Mouse (Mus musculus) olfactory bulb, adult 2 months (tissue): ENCODE results near the gene Galnt9. TPM values are rescaled to one million over a fixed set of nuclear protein-coding genes. Genes with fewer than 3 reads are reported as not detected.
A peak's percentile ranks its signal among the peaks of the same experiment; 100 is the strongest.

ENCODE experiments used
- H3K27ac ChIP-seq: fragments of 200-500 bp; 2 replicates; pipeline ENCODE4 v1.5.1; 2012; ENCODE audit warnings: low read depth, low read length; ENCODE audit not compliant: insufficient read depth
- H3K4me1 ChIP-seq: fragments of 200-500 bp; 2 replicates; pipeline ENCODE4 v1.6.1; 2012; ENCODE audit warnings: low read length; ENCODE audit not compliant: control insufficient read depth, insufficient read depth
- H3K4me3 ChIP-seq: fragments of 200-500 bp; 2 replicates; pipeline ENCODE4 v1.5.1; 2012; ENCODE audit warnings: mild to moderate bottlenecking, low read depth, low read length, moderate library complexity; ENCODE audit not compliant: insufficient read depth
- CTCF ChIP-seq: fragments of 200-500 bp; IDR thresholded peaks from 2 replicates; pipeline ENCODE4 v1.5.1; 2012; ENCODE audit warnings: low read depth, mild to moderate bottlenecking, low read length, moderate library complexity; ENCODE audit not compliant: insufficient read depth
- POLR2A ChIP-seq: fragments of 200-500 bp; IDR thresholded peaks from 2 replicates; pipeline ENCODE4 v1.6.1; 2012; ENCODE audit warnings: mild to moderate bottlenecking, low read depth, low read length, moderate library complexity; ENCODE audit not compliant: insufficient read depth
- WGBS: fragments of 180-500 bp; shearing (Covaris S2); methylation state at CpG from one replicate; pipeline ENCODE4 v1.1.7; 2018; 5-methylcytosine and 5-hydroxymethylcytosine counted together
- polyA plus RNA-seq: library from polyadenylated mRNA; stranded (reverse); fragments of >200 nt; gene quantifications from 2 replicates; pipeline ENCODE4 v1.2.4, GENCODE M21; 2012; ENCODE audit warnings: low replicate concordance; ENCODE audit not compliant: missing spikeins, insufficient read depth, insufficient read length

Galnt9 gene
- polyA plus RNA-seq, 1 experiment, result not detected

GRCm38 (mm10) chr5:110628156-110628555, 84.0 kb downstream of the Galnt9 start:
- H3K4me1 ChIP-seq, result no peaks in the 10 kb centered on the region
- no peak overlapping the region for H3K27ac ChIP-seq
- no peak overlapping the region for H3K4me3 ChIP-seq
- WGBS, result 22% methylated on average over 19 of the region's 19 CpGs
- TF ChIP-seq CTCF (no peak), POLR2A (no peak)

DNA sequence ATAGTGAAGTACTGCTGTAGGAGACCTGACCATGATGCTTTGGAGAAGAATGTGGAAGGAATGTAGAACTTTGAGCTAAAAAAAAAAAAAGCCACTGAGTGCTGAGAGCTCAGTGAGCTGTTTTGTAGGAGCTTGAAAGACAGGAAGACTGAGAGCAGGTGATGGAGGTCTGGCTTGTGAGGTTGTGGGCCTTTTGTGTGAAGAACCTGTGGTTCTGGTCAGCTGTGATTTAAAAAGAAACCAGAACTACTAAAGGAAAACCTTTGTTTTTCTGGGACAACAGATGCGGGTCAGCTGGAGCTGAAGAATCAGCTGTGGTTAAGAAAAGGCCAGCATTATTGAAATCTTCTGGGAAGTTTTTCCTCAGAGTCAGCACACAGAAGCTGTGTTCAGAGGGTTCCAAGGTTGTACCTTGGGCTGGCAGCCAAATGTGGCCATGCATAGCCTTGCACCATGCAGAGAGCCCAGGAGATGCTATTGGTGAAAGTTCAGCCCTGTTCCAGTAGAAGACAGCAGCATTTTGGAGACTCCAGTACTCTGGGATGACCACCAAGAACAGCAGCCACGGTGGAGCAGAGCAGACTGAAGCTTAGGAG, 85.5 kb downstream of the Galnt9 start:
- Histone ChIP-seq H3K27ac (no peak overlapping the region), H3K4me1 (no peaks in the 10 kb centered on the region), H3K4me3 (no peak overlapping the region)
- no peak for TF ChIP-seq CTCF
- 73% methylated on average over 2 of the region's 2 CpGs for WGBS

DNA sequence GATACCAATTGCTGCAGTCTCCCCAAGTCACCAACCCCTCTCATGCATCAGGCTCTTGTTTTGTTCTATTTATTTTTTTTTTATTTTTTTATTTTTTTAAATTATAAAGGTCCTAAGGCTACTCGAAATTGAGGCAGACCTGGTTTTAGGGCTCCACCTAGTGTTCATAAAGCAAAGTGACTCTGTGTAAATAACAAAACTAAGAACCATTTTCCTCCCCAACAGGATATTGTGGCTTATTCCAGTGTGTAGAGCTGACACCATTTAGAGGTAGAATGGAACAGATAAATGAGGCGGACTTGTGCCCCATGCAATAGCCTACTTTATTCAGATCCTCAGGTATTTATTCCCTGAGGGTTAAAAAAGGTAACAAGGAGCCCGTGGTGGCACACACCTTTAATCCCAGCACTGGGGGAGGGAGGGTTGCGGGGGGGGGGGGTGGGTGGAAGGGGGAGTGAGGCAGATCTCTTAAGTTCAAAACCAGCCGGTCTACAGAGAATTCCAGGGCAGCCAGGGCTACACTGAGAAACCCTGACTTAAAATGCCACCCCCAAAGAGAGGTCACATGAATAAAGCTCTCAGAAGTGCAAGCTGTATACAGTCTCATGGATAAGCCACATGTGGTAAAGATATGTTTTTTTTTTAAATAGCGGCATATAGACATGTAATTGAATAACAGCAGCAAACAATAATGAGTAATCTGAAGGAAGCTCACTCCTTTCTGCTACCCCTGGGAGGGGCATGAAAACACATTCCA, 92.0 kb downstream of the Galnt9 start:
- no peak overlapping the region for H3K4me3 ChIP-seq
- TF ChIP-seq POLR2A (no peak), CTCF (no peak)
- H3K4me1 ChIP-seq, result peaks cover 3% of the 10 kb centered on the region
- WGBS, result 40% methylated on average over 6 of the region's 6 CpGs
- no peak overlapping the region for H3K27ac ChIP-seq

GRCm38 (mm10) chr5:110638306-110639074, 94.3 kb downstream of the Galnt9 start:
- Histone ChIP-seq H3K4me3 (no peak overlapping the region), H3K4me1 (peaks cover 3% of the 10 kb centered on the region), H3K27ac (no peak overlapping the region)
- TF ChIP-seq POLR2A (no peak), CTCF (no peak)
- WGBS, result 82% methylated on average over 7 of the region's 7 CpGs

GRCm38 (mm10) chr5:110639459-110639858, 95.3 kb downstream of the Galnt9 start:
- WGBS, result 22% methylated on average over 12 of the region's 12 CpGs
- Histone ChIP-seq H3K4me1 (peaks cover 3% of the 10 kb centered on the region), H3K27ac (no peak overlapping the region), H3K4me3 (no peak overlapping the region)
- TF ChIP-seq CTCF, result peak; percentile 36; the same call in 1 of the 2 replicates
- no peak for TF ChIP-seq POLR2A

DNA sequence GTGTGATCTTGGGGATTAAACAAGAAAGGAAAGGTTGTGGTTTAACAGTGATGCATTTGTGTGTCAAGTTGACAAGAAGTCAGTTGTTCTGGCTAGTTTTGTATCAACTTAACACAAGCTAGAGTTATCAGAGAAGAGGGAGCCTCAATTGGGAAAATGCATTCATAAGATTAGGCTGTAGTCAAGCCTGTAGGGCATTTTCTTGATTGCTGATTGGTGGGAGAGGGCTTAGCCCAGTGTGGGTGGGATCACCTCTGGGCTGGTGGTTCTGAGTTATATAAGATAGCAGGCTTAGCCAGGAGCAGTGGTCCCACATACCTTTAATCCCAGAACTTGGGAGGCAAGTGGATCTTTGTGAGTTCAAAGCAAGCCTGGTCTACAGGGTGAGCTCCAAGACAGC, 102.2 kb downstream of the Galnt9 start:
- Histone ChIP-seq H3K4me1 (no peaks in the 10 kb centered on the region), H3K4me3 (no peak overlapping the region), H3K27ac (no peak overlapping the region)
- TF ChIP-seq POLR2A (no peak), CTCF (no peak)

DNA sequence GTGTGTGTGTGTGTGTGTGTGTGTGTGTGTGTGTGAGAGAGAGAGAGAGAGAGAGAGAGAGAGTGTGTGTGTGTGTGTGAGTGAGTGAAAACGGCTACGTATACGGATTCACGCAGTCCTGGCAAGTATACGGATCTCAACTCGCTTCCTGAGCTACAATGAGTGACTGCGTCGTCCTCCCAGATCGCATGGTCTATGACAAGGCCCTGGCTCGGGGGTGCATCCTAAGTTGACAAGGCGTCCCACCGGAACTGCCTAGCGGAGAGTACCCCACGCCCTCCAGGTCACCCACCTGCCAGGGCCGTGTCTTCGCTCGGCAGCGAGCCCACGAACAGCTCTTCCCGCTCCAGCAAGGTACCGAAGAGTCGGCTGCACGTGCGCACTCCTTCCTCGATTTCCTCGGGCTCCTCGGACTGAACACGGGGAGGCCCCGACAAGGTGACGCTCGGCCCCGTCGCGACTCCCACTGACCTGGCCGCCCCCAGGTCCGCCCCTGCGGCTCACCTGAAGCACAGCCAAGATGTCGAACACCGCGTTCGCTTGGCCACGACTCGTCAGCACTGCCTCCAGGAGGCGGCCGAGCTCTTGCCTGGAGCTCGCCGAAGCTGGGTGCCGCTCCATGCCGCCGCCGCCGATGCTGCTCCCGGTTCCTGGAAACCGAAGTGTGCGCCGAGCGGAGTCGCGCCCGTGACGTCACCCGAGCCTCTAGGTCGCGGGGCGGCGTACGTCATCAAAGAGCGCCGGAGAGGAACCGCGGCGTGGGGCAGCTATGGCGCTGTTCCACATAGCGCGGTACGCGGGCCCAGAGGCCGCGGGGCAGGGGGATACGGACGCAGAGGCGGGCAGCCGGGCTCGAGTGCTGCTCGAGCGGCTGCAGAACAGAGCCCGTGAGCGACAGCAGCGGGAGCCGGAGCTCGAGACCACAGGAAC, 108.8 kb downstream of the Galnt9 start, which contains the start of the genes Noc4l and Ddx51:
Noc4l (minus strand) TSS at position 699 of the 930 bp plus-strand sequence.
Ddx51 (plus strand) TSS at position 733 of the 930 bp plus-strand sequence.
- H3K27ac ChIP-seq, result no peak within 1 kb of the TSS
- under 1% methylated on average over 91 of the region's 91 CpGs for WGBS
- H3K4me1 ChIP-seq, result peaks cover 11% of the 10 kb centered on the region; the same call in 1 of the 2 replicates
- TF ChIP-seq POLR2A, result peak; percentile 73
- TF ChIP-seq CTCF, result peak; percentile 4; the same call in 1 of the 2 replicates
- peak within 1 kb of the TSS; percentile 89 for H3K4me3 ChIP-seq

DNA sequence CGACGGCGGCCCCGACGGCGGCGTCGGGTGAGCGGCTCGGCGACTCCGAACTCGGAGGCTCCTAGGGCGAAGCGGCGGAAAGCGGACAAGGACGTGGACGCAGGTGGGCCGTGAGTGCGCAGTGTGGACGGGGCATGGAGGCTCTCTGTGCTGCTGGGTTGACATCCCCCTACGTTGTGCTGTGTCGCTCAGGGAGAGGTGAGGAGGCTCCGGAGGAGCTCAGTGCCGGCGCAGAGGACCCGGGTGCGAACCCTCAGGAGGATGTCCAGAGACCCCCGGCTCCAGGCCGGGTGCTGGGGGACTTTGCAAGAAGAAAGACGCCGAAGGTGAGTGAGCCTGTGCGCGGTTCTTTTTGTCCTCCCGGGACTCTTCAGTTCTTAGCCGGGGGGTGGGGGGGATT, 109.5 kb downstream of the Galnt9 start:
- H3K27ac ChIP-seq, result no peak overlapping the region

More for the DNA sequence above, 109.5 kb downstream of the Galnt9 start:
- WGBS, result 1% methylated on average over 37 of the region's 37 CpGs
- TF ChIP-seq POLR2A, result no peak
- no peak for TF ChIP-seq CTCF
- H3K4me1 ChIP-seq, result peaks cover 11% of the 10 kb centered on the region; the same call in 1 of the 2 replicates
- H3K4me3 ChIP-seq, result peak overlapping the region; percentile 89
